ENCODE assay signal across 22 mouse cellular contexts in the genomic region with DNA sequence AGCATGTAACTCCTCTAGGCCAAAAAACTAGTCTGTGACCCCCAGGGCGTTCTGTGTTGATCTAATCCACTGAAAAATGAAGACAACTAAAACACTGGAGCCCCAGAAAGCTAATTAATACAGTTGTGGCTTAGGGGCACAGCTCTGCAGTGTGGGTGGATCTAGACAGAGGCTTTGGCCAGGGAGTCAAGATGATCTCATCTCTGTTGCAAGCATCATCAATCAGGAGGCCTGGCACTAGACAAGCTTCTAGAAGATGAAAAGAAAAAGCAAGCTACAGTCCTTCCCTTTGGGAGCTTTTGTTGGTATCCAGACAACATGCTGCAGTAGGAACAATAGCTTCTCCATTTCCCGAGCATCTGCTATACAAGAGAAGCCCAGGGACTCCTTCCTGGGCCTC. TPM values are rescaled to one million over a fixed set of nuclear protein-coding genes. Genes with fewer than 3 reads are reported as not detected.
A peak's percentile ranks its signal among the peaks of the same experiment; 100 is the strongest.
DNase-seq lines count a peak whose midpoint lies in the region; ATAC-seq and TF ChIP-seq lines count a peak whose summit lies in the region.
"Had no signal": no experiment of that assay in that cellular context is flagged by ENCODE, and none has a peak within 500 bp of the region (broad histone marks: within the 10 kb centered on the region; RNA-seq: fewer than 3 reads in every experiment).

No protein-coding gene starts in this region.

- WGBS in midbrain, postnatal 0 days = 33% methylated on average over 2 of the region's 2 CpGs
- 53% methylated on average over 2 of the region's 2 CpGs for WGBS in midbrain, embryonic 10.5 days
- WGBS in thymus, adult 2 months = 90% methylated on average over 2 of the region's 2 CpGs

- peak; percentile 66 for DNase-seq in adrenal gland, adult 2 months
- no peak for DNase-seq in adrenal gland, adult 18-20 months (ENCODE audit: low spot score in 2 of 2)
- peak; percentile 17 for DNase-seq in midbrain, postnatal 0 days (ENCODE audit: low spot score)
- DNase-seq in midbrain, embryonic 10.5 days (ENCODE audit: low spot score) = no peak
- DNase-seq in adrenal gland, postnatal 14 days = peak; percentile 36
- DNase-seq in spleen, adult 12 weeks (ENCODE audit: low spot score) = no peak
- no peak for DNase-seq in thymus, adult 2 months
- DNase-seq in left cerebral cortex, adult 18-20 months (ENCODE audit: low spot score in 2 of 2) = no peak
- DNase-seq: cerebellum, adult 9-11 months; embryo, embryonic 11 days; heart, adult 11 months; kidney, postnatal 10 days; liver, embryonic 13.5 days; right cerebral cortex, adult 18-20 months; spleen, adult 18-20 months; thymus, postnatal 14 days had no signal

- no peaks in the 10 kb centered on the region for H3K4me1 ChIP-seq in midbrain, postnatal 0 days (ENCODE audit: insufficient read depth, low read length)
- no peaks in the 10 kb centered on the region for H3K4me1 ChIP-seq in midbrain, embryonic 10.5 days
- no peaks in the 10 kb centered on the region for H3K4me1 ChIP-seq in thymus, adult 2 months (replicated peaks; ENCODE audit: control insufficient read depth, insufficient read depth, low read length)
- H3K4me1 ChIP-seq: embryonic facial prominence, embryonic 15.5 days; limb, embryonic 12.5 days; liver, embryonic 13.5 days; midbrain, embryonic 12.5 days had no signal

- no peak for ATAC-seq in midbrain, postnatal 0 days (ENCODE audit: low FRiP score)

- no peaks in the 10 kb centered on the region for H3K9me3 ChIP-seq in midbrain, postnatal 0 days (ENCODE audit: low read length)
- no peaks in the 10 kb centered on the region for H3K9me3 ChIP-seq in midbrain, embryonic 10.5 days (replicated peaks)
- H3K9me3 ChIP-seq: embryonic facial prominence, embryonic 15.5 days; limb, embryonic 12.5 days; liver, embryonic 13.5 days; midbrain, embryonic 12.5 days had no signal

- H3K36me3 ChIP-seq in midbrain, postnatal 0 days (ENCODE audit: insufficient read depth, low read length) = no peaks in the 10 kb centered on the region
- H3K36me3 ChIP-seq in midbrain, embryonic 10.5 days = no peaks in the 10 kb centered on the region
- no peaks in the 10 kb centered on the region for H3K36me3 ChIP-seq in thymus, adult 2 months (ENCODE audit: control insufficient read depth, insufficient read depth, low read length)
- H3K36me3 ChIP-seq: embryonic facial prominence, embryonic 15.5 days; limb, embryonic 12.5 days; liver, embryonic 13.5 days; midbrain, embryonic 12.5 days had no signal

- no peak overlapping the region for H3K27ac ChIP-seq in midbrain, postnatal 0 days (ENCODE audit: low read depth, low read length)
- no peak overlapping the region for H3K27ac ChIP-seq in midbrain, embryonic 10.5 days (replicated peaks)
- no peak overlapping the region for H3K27ac ChIP-seq in thymus, adult 2 months (ENCODE audit: control insufficient read depth, insufficient read depth, low read length)
- H3K27ac ChIP-seq: embryonic facial prominence, embryonic 15.5 days; layer of hippocampus, adult 2 months; left cerebral cortex, adult 2 months; limb, embryonic 12.5 days; liver, embryonic 13.5 days; macrophage; midbrain, embryonic 12.5 days had no signal

- no peak for TF ChIP-seq CTCF in midbrain, postnatal 0 days (IDR thresholded peaks at IDR 0.05)
- TF ChIP-seq CTCF in thymus, adult 2 months (IDR thresholded peaks at IDR 0.05; ENCODE audit: borderline replicate concordance, control insufficient read depth, extremely low read depth, insufficient read depth, low read length, poor library complexity) = no peak

- no peak overlapping the region for H3K4me2 ChIP-seq in midbrain, postnatal 0 days (ENCODE audit: low read depth, low read length, poor library complexity, severe bottlenecking)
- H3K4me2 ChIP-seq: embryonic facial prominence, embryonic 15.5 days; limb, embryonic 12.5 days; liver, embryonic 13.5 days; midbrain, embryonic 12.5 days had no signal

- no peak for TF ChIP-seq POLR2A in thymus, adult 2 months (IDR thresholded peaks at IDR 0.05; ENCODE audit: control insufficient read depth, extremely low read depth, insufficient read depth, low read length, poor library complexity)

- no peaks in the 10 kb centered on the region for H3K27me3 ChIP-seq in midbrain, postnatal 0 days (ENCODE audit: insufficient read depth, low read length)
- H3K27me3 ChIP-seq in midbrain, embryonic 10.5 days (ENCODE audit: low read depth, poor library complexity, severe bottlenecking) = no peaks in the 10 kb centered on the region; the same call in 1 of the 2 replicates
- H3K27me3 ChIP-seq in thymus, adult 2 months (ENCODE audit: control insufficient read depth, insufficient read depth, low read length) = no peaks in the 10 kb centered on the region
- H3K27me3 ChIP-seq: embryonic facial prominence, embryonic 15.5 days; midbrain, embryonic 12.5 days had no signal

- H3K9ac ChIP-seq in midbrain, postnatal 0 days (replicated peaks; ENCODE audit: low read length, poor library complexity, severe bottlenecking) = no peak overlapping the region
- H3K9ac ChIP-seq: embryonic facial prominence, embryonic 15.5 days; limb, embryonic 12.5 days; liver, embryonic 13.5 days; midbrain, embryonic 12.5 days had no signal

- no peak overlapping the region for H3K4me3 ChIP-seq in midbrain, postnatal 0 days (ENCODE audit: low read depth, low read length)
- no peak overlapping the region for H3K4me3 ChIP-seq in midbrain, embryonic 10.5 days
- H3K4me3 ChIP-seq in thymus, adult 2 months (ENCODE audit: control insufficient read depth, insufficient read depth, low read length) = no peak overlapping the region
- H3K4me3 ChIP-seq: embryonic facial prominence, embryonic 15.5 days; layer of hippocampus, adult 2 months; left cerebral cortex, adult 2 months; limb, embryonic 12.5 days; liver, embryonic 13.5 days; midbrain, embryonic 12.5 days had no signal

RNA-seq across cellular contexts. Expression of gene Msn, which starts 9.6 kb away (rescaled TPM):
- total RNA-seq in adrenal gland, adult 2 months (2021) = 100 to 1,000 TPM; 137 to 173 TPM
- 66.0 and 73.9 TPM in 2 replicates for polyA plus RNA-seq in adrenal gland, adult 2 months (2012; rRNA removed)
- total RNA-seq in adrenal gland, adult 18-20 months (2021) = 100 to 1,000 TPM; 143 to 157 TPM
- total RNA-seq in midbrain, postnatal 0 days (2014; rRNA removed) = 17.8 and 18.1 TPM in 2 replicates
- polyA plus RNA-seq in midbrain, postnatal 0 days (2015; fragmentation: Nextera tagmentation; extraction: Ambion mirVana) = 20.6 and 22.8 TPM in 2 replicates
- 114 and 122 TPM in 2 replicates for polyA plus RNA-seq in midbrain, embryonic 10.5 days (2016; fragmentation: Nextera tagmentation; extraction: Ambion mirVana)
- 147 and 191 TPM in 2 replicates for total RNA-seq in adrenal gland, postnatal 14 days (2021)
- 205 and 237 TPM in 2 replicates for polyA plus RNA-seq in thymus, adult 2 months (2012; rRNA removed)
- total RNA-seq in left cerebral cortex, adult 18-20 months (2021) = 10 to 100 TPM; 18.6 to 20.2 TPM

Comparison
In these comparisons a context has a peak if more than half of its experiments do, and no peak if none do; other contexts are left out.
1. DNase-seq: peak in adrenal gland, adult 2 months (single experiment), midbrain, postnatal 0 days (single experiment) and adrenal gland, postnatal 14 days (single experiment); none in adrenal gland, adult 18-20 months (0 of 2), midbrain, embryonic 10.5 days (single experiment), spleen, adult 12 weeks (single experiment), thymus, adult 2 months (single experiment) and left cerebral cortex, adult 18-20 months (0 of 2).